Mouse (Mus musculus) olfactory bulb, adult 2 months (tissue): ENCODE results near the gene Adar. TPM values are rescaled to one million over a fixed set of nuclear protein-coding genes. Genes with fewer than 3 reads are reported as not detected.
"Not testable (repeated sequence)": the region's sequence is repeated elsewhere in the genome, so short reads cannot be mapped to it uniquely, and the experiment has no call there.

ENCODE experiments used
- H3K27ac ChIP-seq: fragments of 200-500 bp; 2 replicates; pipeline ENCODE4 v1.5.1; 2012; ENCODE audit warnings: low read depth, low read length; ENCODE audit not compliant: insufficient read depth
- H3K4me1 ChIP-seq: fragments of 200-500 bp; 2 replicates; pipeline ENCODE4 v1.6.1; 2012; ENCODE audit warnings: low read length; ENCODE audit not compliant: control insufficient read depth, insufficient read depth
- H3K4me3 ChIP-seq: fragments of 200-500 bp; 2 replicates; pipeline ENCODE4 v1.5.1; 2012; ENCODE audit warnings: mild to moderate bottlenecking, low read depth, low read length, moderate library complexity; ENCODE audit not compliant: insufficient read depth
- CTCF ChIP-seq: fragments of 200-500 bp; IDR thresholded peaks from 2 replicates; pipeline ENCODE4 v1.5.1; 2012; ENCODE audit warnings: low read depth, mild to moderate bottlenecking, low read length, moderate library complexity; ENCODE audit not compliant: insufficient read depth
- POLR2A ChIP-seq: fragments of 200-500 bp; IDR thresholded peaks from 2 replicates; pipeline ENCODE4 v1.6.1; 2012; ENCODE audit warnings: mild to moderate bottlenecking, low read depth, low read length, moderate library complexity; ENCODE audit not compliant: insufficient read depth
- WGBS: fragments of 180-500 bp; shearing (Covaris S2); methylation state at CpG from one replicate; pipeline ENCODE4 v1.1.7; 2018; 5-methylcytosine and 5-hydroxymethylcytosine counted together
- polyA plus RNA-seq: library from polyadenylated mRNA; stranded (reverse); fragments of >200 nt; gene quantifications from 2 replicates; pipeline ENCODE4 v1.2.4, GENCODE M21; 2012; ENCODE audit warnings: low replicate concordance; ENCODE audit not compliant: missing spikeins, insufficient read depth, insufficient read length

The Adar gene
- polyA plus RNA-seq, 1 experiment: 246 TPM

- no peak for TF ChIP-seq CTCF
- no peak for TF ChIP-seq POLR2A
- Histone ChIP-seq H3K27ac (no peak overlapping the region), H3K4me1 (no peaks in the 10 kb centered on the region), H3K4me3 (no peak overlapping the region)
- WGBS: 20% methylated on average over 13 of the region's 13 CpGs
These were observed 84.7 kb downstream of the Adar start for GRCm38 (mm10) chr3:89799476-89799875.

DNA sequence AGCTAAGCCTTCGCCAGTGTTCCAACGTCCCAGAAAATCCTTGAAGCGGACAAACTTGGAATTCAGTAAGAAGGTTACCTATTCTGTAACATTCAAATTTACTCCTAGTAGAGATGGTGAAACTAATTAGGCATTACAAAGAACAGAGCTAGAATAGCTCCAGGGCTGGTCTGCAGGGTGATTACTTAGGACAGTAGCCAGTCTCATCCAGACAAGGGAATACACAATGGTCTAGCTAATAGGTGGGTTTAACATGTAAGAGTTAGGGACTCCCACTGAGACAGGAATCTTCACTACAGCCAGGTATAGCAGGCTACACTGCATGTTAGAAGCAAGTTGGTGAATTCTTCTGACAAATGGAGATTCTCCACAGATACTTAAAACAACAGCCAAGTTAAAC, 85.3 kb downstream of the Adar start:
- H3K27ac ChIP-seq, H3K4me1 ChIP-seq, H3K4me3 ChIP-seq: not testable (repeated sequence)
- 61% methylated on average over 3 of the region's 3 CpGs for WGBS

DNA sequence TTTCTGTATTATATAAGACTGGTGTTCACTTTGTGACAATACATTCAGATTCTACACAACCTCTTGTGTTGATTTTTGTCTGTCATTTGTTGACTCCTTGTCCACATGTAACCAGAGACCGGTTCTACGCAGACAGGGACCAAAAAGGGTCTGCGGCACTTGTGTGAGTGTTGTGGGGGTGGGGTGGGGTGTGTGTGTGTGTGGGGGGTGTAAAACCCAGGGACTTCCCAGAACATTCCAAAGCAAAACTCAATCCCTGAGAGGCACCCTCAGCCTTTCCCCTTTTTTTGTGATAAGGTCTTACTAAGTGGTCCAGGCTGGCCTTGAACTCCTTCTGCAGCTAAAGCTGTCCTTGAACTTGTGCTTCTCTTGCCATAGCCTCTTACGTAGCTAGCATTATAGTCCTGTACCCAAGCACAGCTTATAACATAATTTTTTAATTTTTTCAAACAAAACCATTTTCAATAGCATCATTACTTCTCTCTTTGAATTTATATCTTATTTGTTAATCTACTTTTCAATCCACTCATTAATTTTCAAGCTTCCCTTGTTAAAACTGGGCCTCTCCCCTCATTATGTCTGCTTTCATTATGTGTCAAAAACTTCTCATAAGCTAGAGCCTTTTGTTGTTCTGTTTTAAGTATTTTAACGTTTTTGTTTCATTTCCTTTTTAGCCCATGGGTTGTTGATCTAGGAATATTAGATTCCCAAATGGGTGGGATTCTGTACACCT, 86.1 kb downstream of the Adar start:
- TF ChIP-seq CTCF (no peak), POLR2A (no peak)
- H3K4me3 ChIP-seq: no peak overlapping the region
- no peaks in the 10 kb centered on the region for H3K4me1 ChIP-seq
- WGBS: 79% methylated on average over 5 of the region's 5 CpGs
- H3K27ac ChIP-seq: no peak overlapping the region

- Histone ChIP-seq H3K4me3 (no peak overlapping the region), H3K27ac (no peak overlapping the region), H3K4me1 (no peaks in the 10 kb centered on the region)
- TF ChIP-seq CTCF: no peak
- TF ChIP-seq POLR2A: no peak
- 26% methylated on average over 3 of the region's 3 CpGs for WGBS
These were observed 86.7 kb downstream of the Adar start for GRCm38 (mm10) chr3:89801507-89801847.

GRCm38 (mm10) chr3:89802876-89803275, 88.1 kb downstream of the Adar start:
- no peak overlapping the region for H3K4me3 ChIP-seq

More at GRCm38 (mm10) chr3:89802876-89803275, 88.1 kb downstream of the Adar start:
- no peak for TF ChIP-seq POLR2A
- TF ChIP-seq CTCF: no peak
- WGBS: 69% methylated on average over 15 of the region's 15 CpGs
- Histone ChIP-seq H3K4me1 (no peaks in the 10 kb centered on the region), H3K27ac (no peak overlapping the region)

Other genes starting within 250 kb of the Adar start
- not detected in 2 replicates for gene Kcnn3, start 194.9 kb upstream of the Adar start, polyA plus RNA-seq
- not detected in 2 replicates for gene Chrnb2, start 49.6 kb downstream of the Adar start, polyA plus RNA-seq
- 231 TPM in 1 of 2 replicates, not detected in the other for gene Ube2q1, start 58.6 kb downstream of the Adar start, polyA plus RNA-seq
- not detected in 2 replicates for gene She, start 116.3 kb downstream of the Adar start, polyA plus RNA-seq
- gene Il6ra, start 198.2 kb downstream of the Adar start, polyA plus RNA-seq: not detected in 2 replicates
- not detected in 2 replicates for gene Atp8b2, start 248.5 kb downstream of the Adar start, polyA plus RNA-seq